Mouse (Mus musculus) right cerebral cortex, adult 2 months (tissue): Measurements from ENCODE around the gene Zkscan1.
"Not testable (repeated sequence)": the region's sequence is repeated elsewhere in the genome, so short reads cannot be mapped to it uniquely, and the experiment has no call there.

ENCODE experiments used
- DNase-seq, 2 experiments: peaks; one replicate each; pipeline ENCODE4 v3.0.0; 2021 to 2022; ENCODE audit warnings: low spot score in 2 of 2

Gene Zkscan1

GRCm38 (mm10) chr5:138084996-138085395, at the start of gene Zkscan1:
TSS of gene Zkscan1 (plus strand) at chr5:138085084.
- peak; percentile 82 to 83 for DNase-seq

GRCm38 (mm10) chr5:138052894-138053293, 32.0 kb upstream of the Zkscan1 start, which contains the start of gene Smok3c:
TSS of gene Smok3c (plus strand) at chr5:138053194.
- DNase-seq: not testable (repeated sequence)

- DNase-seq: no peak
Measured at GRCm38 (mm10) chr5:138073803-138074202, 11.1 kb upstream of the Zkscan1 start.

- DNase-seq: no peak
Measured at GRCm38 (mm10) chr5:138075684-138076083, 9.2 kb upstream of the Zkscan1 start.

GRCm38 (mm10) chr5:138076148-138076547, 8.7 kb upstream of the Zkscan1 start:
- DNase-seq: no peak

- no peak for DNase-seq
Measured at GRCm38 (mm10) chr5:138080456-138080855, 4.4 kb upstream of the Zkscan1 start.

- DNase-seq: no peak
Measured at GRCm38 (mm10) chr5:138081446-138081845, 3.4 kb upstream of the Zkscan1 start.

GRCm38 (mm10) chr5:138083318-138083900, 1.5 kb upstream of the Zkscan1 start:
- DNase-seq: no peak

GRCm38 (mm10) chr5:138083936-138084335, 948 bp upstream of the Zkscan1 start:
- no peak for DNase-seq

GRCm38 (mm10) chr5:138084507-138084906, 377 bp upstream of the Zkscan1 start:
- DNase-seq: no peak

- DNase-seq: peak; percentile 21 to 33
Measured at GRCm38 (mm10) chr5:138085421-138085911, 582 bp downstream of the Zkscan1 start.

GRCm38 (mm10) chr5:138086842-138087241, 2.0 kb downstream of the Zkscan1 start:
- DNase-seq: no peak

GRCm38 (mm10) chr5:138088366-138088765, 3.5 kb downstream of the Zkscan1 start:
- no peak for DNase-seq

- DNase-seq: no peak
Measured at GRCm38 (mm10) chr5:138089108-138089551, 4.2 kb downstream of the Zkscan1 start.

- no peak for DNase-seq
Measured at GRCm38 (mm10) chr5:138090271-138090670, 5.4 kb downstream of the Zkscan1 start.

- DNase-seq: no peak
Measured at GRCm38 (mm10) chr5:138090737-138091136, 5.9 kb downstream of the Zkscan1 start.

GRCm38 (mm10) chr5:138092771-138093170, 7.9 kb downstream of the Zkscan1 start:
- no peak for DNase-seq

- DNase-seq: no peak
Measured at GRCm38 (mm10) chr5:138094474-138094873, 9.6 kb downstream of the Zkscan1 start.

GRCm38 (mm10) chr5:138104976-138105375, 20.1 kb downstream of the Zkscan1 start:
- no peak for DNase-seq

GRCm38 (mm10) chr5:138107130-138107529, 22.2 kb downstream of the Zkscan1 start:
- DNase-seq: no peak

GRCm38 (mm10) chr5:138109847-138110396, 25.0 kb downstream of the Zkscan1 start:
- DNase-seq: not testable (repeated sequence)

GRCm38 (mm10) chr5:138116255-138117198, 31.6 kb downstream of the Zkscan1 start, which contains the start of gene Zscan21:
TSS of gene Zscan21 (plus strand) at chr5:138116903.
- peak; percentile 86 to 92 for DNase-seq
